Mouse (Mus musculus): ENCODE results near the gene Gm36079.
"Not testable (repeated sequence)": the region's sequence is repeated elsewhere in the genome, so short reads cannot be mapped to it uniquely, and the experiment has no call there.

DNA sequence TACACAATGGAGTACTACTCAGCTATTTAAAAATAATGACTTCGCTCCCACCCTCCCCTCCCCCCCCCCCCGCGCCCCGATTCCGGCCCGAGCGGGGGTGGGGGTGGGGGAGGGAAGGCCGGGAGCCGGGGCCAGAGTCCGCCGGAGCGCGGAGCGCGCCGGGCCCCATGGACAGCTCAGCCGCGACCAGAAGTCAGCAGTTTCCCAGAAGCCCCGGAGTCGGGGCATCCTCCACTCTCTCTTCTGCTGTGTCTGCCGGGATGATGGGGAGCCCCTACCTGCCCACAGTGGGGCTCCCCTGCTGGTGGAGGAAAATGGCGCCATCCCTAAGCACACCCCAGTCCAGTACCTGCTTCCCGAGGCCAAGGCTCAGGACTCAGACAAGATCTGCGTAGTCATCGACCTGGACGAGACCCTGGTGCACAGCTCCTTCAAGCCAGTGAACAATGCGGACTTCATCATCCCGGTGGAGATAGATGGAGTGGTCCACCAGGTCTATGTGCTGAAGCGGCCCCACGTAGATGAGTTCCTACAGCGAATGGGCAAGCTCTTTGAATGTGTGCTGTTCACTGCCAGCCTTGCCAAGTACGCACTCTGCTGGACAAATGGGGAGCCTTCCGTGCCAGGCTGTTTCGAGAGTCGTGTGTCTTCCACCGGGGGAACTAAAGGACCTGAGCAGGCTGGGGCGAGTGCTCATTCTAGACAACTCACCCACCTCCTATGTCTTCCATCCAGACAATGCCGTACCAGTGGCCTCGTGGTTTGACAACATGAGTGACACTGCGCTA lies 19.8 kb upstream of the Gm36079 start:
- not testable (repeated sequence) for TF ChIP-seq GATA1 (IDR thresholded peaks at IDR 0.05; ENCODE audit: borderline replicate concordance, low read length); CTCF (IDR thresholded peaks at IDR 0.05; ENCODE audit: low read depth, low read length)
